Mouse (Mus musculus): Measurements from ENCODE around the gene 4931406P16Rik.
A peak's percentile ranks its signal among the peaks of the same experiment; 100 is the strongest.

The 4931406P16Rik gene

GRCm38 (mm10) chr7:34312786-34313442 is 437 bp downstream of the 4931406P16Rik start:
- peak in 1 of 2 experiments; percentile 59 for DNase-seq (ENCODE audit: low spot score in 2 of 2)

GRCm38 (mm10) chr7:34309186-34309764 is 4.1 kb downstream of the 4931406P16Rik start:
- no peak for DNase-seq (ENCODE audit: low spot score in 2 of 2)

GRCm38 (mm10) chr7:34308586-34308985 is 4.8 kb downstream of the 4931406P16Rik start:
- no peak for DNase-seq (ENCODE audit: low spot score in 2 of 2)

GRCm38 (mm10) chr7:34305454-34305853 is 7.9 kb downstream of the 4931406P16Rik start:
- no peak for DNase-seq (ENCODE audit: low spot score in 2 of 2)

- no peak for DNase-seq (ENCODE audit: low spot score in 2 of 2)
Measured at GRCm38 (mm10) chr7:34302651-34303050, 10.7 kb downstream of the 4931406P16Rik start.

- no peak for DNase-seq (ENCODE audit: low spot score in 2 of 2)
Measured at GRCm38 (mm10) chr7:34301952-34302351, 11.4 kb downstream of the 4931406P16Rik start.

- no peak for DNase-seq (ENCODE audit: low spot score in 2 of 2)
Measured at GRCm38 (mm10) chr7:34298818-34299217, 14.5 kb downstream of the 4931406P16Rik start.

- no peak for DNase-seq (ENCODE audit: low spot score in 2 of 2)
Measured at GRCm38 (mm10) chr7:34296124-34296523, 17.2 kb downstream of the 4931406P16Rik start.

GRCm38 (mm10) chr7:34292633-34293032 is 20.7 kb downstream of the 4931406P16Rik start:
- no peak for DNase-seq (ENCODE audit: low spot score in 2 of 2)

- DNase-seq (ENCODE audit: low spot score in 2 of 2), result no peak
Measured at GRCm38 (mm10) chr7:34291265-34291664, 22.1 kb downstream of the 4931406P16Rik start.

GRCm38 (mm10) chr7:34290450-34291151 is 22.8 kb downstream of the 4931406P16Rik start:
- no peak for DNase-seq (ENCODE audit: low spot score in 2 of 2)

GRCm38 (mm10) chr7:34277656-34278055 is 35.7 kb downstream of the 4931406P16Rik start:
- DNase-seq (ENCODE audit: low spot score in 2 of 2), result no peak

- no peak for DNase-seq (ENCODE audit: low spot score in 2 of 2)
Measured at GRCm38 (mm10) chr7:34276066-34276465, 37.3 kb downstream of the 4931406P16Rik start.

GRCm38 (mm10) chr7:34272465-34272864 is 40.9 kb downstream of the 4931406P16Rik start:
- DNase-seq (ENCODE audit: low spot score in 2 of 2), result no peak

GRCm38 (mm10) chr7:34268463-34268862 is 44.9 kb downstream of the 4931406P16Rik start:
- no peak for DNase-seq (ENCODE audit: low spot score in 2 of 2)

- no peak for DNase-seq (ENCODE audit: low spot score in 2 of 2)
Measured at GRCm38 (mm10) chr7:34266421-34266820, 46.9 kb downstream of the 4931406P16Rik start.

GRCm38 (mm10) chr7:34265876-34266346 is 47.4 kb downstream of the 4931406P16Rik start:
- DNase-seq (ENCODE audit: low spot score in 2 of 2), result peak; percentile 56 to 64

- DNase-seq (ENCODE audit: low spot score in 2 of 2), result no peak
Measured at GRCm38 (mm10) chr7:34263437-34263836, 49.9 kb downstream of the 4931406P16Rik start.

GRCm38 (mm10) chr7:34258407-34258806 is 54.9 kb downstream of the 4931406P16Rik start:
- no peak for DNase-seq (ENCODE audit: low spot score in 2 of 2)

GRCm38 (mm10) chr7:34257279-34257678 is 56.1 kb downstream of the 4931406P16Rik start:
- no peak for DNase-seq (ENCODE audit: low spot score in 2 of 2)

- no peak for DNase-seq (ENCODE audit: low spot score in 2 of 2)
Measured at GRCm38 (mm10) chr7:34255916-34256315, 57.4 kb downstream of the 4931406P16Rik start.

GRCm38 (mm10) chr7:34255137-34255536 is 58.2 kb downstream of the 4931406P16Rik start:
- no peak for DNase-seq (ENCODE audit: low spot score in 2 of 2)

- DNase-seq (ENCODE audit: low spot score in 2 of 2), result no peak
Measured at GRCm38 (mm10) chr7:34252030-34252429, 61.3 kb downstream of the 4931406P16Rik start.

All from urinary bladder, postnatal 36 days (tissue).